Mouse (Mus musculus): Measurements from ENCODE around the gene Lyst.
"Not testable (repeated sequence)": the region's sequence is repeated elsewhere in the genome, so short reads cannot be mapped to it uniquely, and the experiment has no call there.

The Lyst gene

GRCm38 (mm10) chr13:13635224-13635623 is 45.0 kb downstream of the Lyst start:
- no peak for DNase-seq (ENCODE audit: low spot score in 2 of 2)

- DNase-seq (ENCODE audit: low spot score in 2 of 2): no peak
Measured at GRCm38 (mm10) chr13:13637577-13637976, 47.4 kb downstream of the Lyst start.

GRCm38 (mm10) chr13:13637981-13638380 is 47.8 kb downstream of the Lyst start:
- no peak for DNase-seq (ENCODE audit: low spot score in 2 of 2)

- DNase-seq (ENCODE audit: low spot score in 2 of 2): no peak
Measured at GRCm38 (mm10) chr13:13638725-13639124, 48.5 kb downstream of the Lyst start.

GRCm38 (mm10) chr13:13647296-13647695 is 57.1 kb downstream of the Lyst start:
- no peak for DNase-seq (ENCODE audit: low spot score in 2 of 2)

- DNase-seq (ENCODE audit: low spot score in 2 of 2): no peak
Measured at GRCm38 (mm10) chr13:13655453-13655852, 65.3 kb downstream of the Lyst start.

- not testable (repeated sequence) for DNase-seq (ENCODE audit: low spot score in 2 of 2)
Measured at GRCm38 (mm10) chr13:13666103-13666502, 75.9 kb downstream of the Lyst start.

GRCm38 (mm10) chr13:13670669-13671068 is 80.5 kb downstream of the Lyst start:
- no peak for DNase-seq (ENCODE audit: low spot score in 2 of 2)

GRCm38 (mm10) chr13:13671585-13672328 is 81.6 kb downstream of the Lyst start:
- DNase-seq (ENCODE audit: low spot score in 2 of 2): no peak

- DNase-seq (ENCODE audit: low spot score in 2 of 2): no peak
Measured at GRCm38 (mm10) chr13:13674669-13675343, 84.6 kb downstream of the Lyst start.

- no peak for DNase-seq (ENCODE audit: low spot score in 2 of 2)
Measured at GRCm38 (mm10) chr13:13677871-13678270, 87.7 kb downstream of the Lyst start.

GRCm38 (mm10) chr13:13681642-13682041 is 91.4 kb downstream of the Lyst start:
- DNase-seq (ENCODE audit: low spot score in 2 of 2): no peak

GRCm38 (mm10) chr13:13703476-13703875 is 113.3 kb downstream of the Lyst start:
- no peak for DNase-seq (ENCODE audit: low spot score in 2 of 2)

- DNase-seq (ENCODE audit: low spot score in 2 of 2): not testable (repeated sequence)
Measured at GRCm38 (mm10) chr13:13721435-13721834, 131.2 kb downstream of the Lyst start.

GRCm38 (mm10) chr13:13723293-13723692 is 133.1 kb downstream of the Lyst start:
- no peak for DNase-seq (ENCODE audit: low spot score in 2 of 2)

GRCm38 (mm10) chr13:13723786-13724185 is 133.6 kb downstream of the Lyst start:
- no peak for DNase-seq (ENCODE audit: low spot score in 2 of 2)

- no peak for DNase-seq (ENCODE audit: low spot score in 2 of 2)
Measured at GRCm38 (mm10) chr13:13739232-13739631, 149.0 kb downstream of the Lyst start.

- no peak for DNase-seq (ENCODE audit: low spot score in 2 of 2)
Measured at GRCm38 (mm10) chr13:13745911-13746310, 155.7 kb downstream of the Lyst start.

GRCm38 (mm10) chr13:13775778-13776494 is 185.7 kb downstream of the Lyst start:
- DNase-seq (ENCODE audit: low spot score in 2 of 2): no peak

- no peak for DNase-seq (ENCODE audit: low spot score in 2 of 2)
Measured at GRCm38 (mm10) chr13:13777052-13777451, 186.9 kb downstream of the Lyst start.

GRCm38 (mm10) chr13:13777696-13778095 is 187.5 kb downstream of the Lyst start:
- no peak for DNase-seq (ENCODE audit: low spot score in 2 of 2)

GRCm38 (mm10) chr13:13778837-13779458 is 188.8 kb downstream of the Lyst start:
- DNase-seq (ENCODE audit: low spot score in 2 of 2): no peak
